Mouse (Mus musculus) heart, embryonic 15.5 days (tissue): ENCODE data around the gene Rcor1. TPM values are rescaled to one million over a fixed set of nuclear protein-coding genes. Genes with fewer than 3 reads are reported as not detected.
A peak's percentile ranks its signal among the peaks of the same experiment; 100 is the strongest.
"Not testable (repeated sequence)": the region's sequence is repeated elsewhere in the genome, so short reads cannot be mapped to it uniquely, and the experiment has no call there.

Source experiments
- ATAC-seq: fragments of 200-750 bp; cut with Nextera tagmentation; replicated peaks from 2 replicates; pipeline ENCODE4 v1.8.0; 2017; ENCODE audit warnings: low read depth, moderate TSS enrichment; ENCODE audit not compliant: insufficient number of reproducible peaks, insufficient read depth, low FRiP score
- H3K27ac ChIP-seq: fragments of 300-500 bp; sonication (generic); 2 replicates; pipeline ENCODE4 v1.5.1; 2015; ENCODE audit warnings: mild to moderate bottlenecking, inconsistent platforms
- H3K27me3 ChIP-seq: fragments of 300-500 bp; sonication (generic); 2 replicates; pipeline ENCODE4 v1.6.1; 2015; ENCODE audit warnings: inconsistent platforms
- H3K36me3 ChIP-seq: fragments of 300-500 bp; sonication (generic); 2 replicates; pipeline ENCODE4 v1.6.1; 2015; ENCODE audit warnings: mild to moderate bottlenecking, inconsistent platforms
- H3K4me1 ChIP-seq: fragments of 300-500 bp; sonication (generic); replicated peaks from 2 replicates; pipeline ENCODE4 v1.6.1; 2015; ENCODE audit warnings: inconsistent platforms
- H3K4me2 ChIP-seq: fragments of 300-500 bp; sonication (generic); 2 replicates; pipeline ENCODE4 v1.6.1; 2015; ENCODE audit warnings: inconsistent platforms, mild to moderate bottlenecking, moderate library complexity
- H3K4me3 ChIP-seq: fragments of 300-500 bp; sonication (generic); 2 replicates; pipeline ENCODE4 v1.5.1; 2015; ENCODE audit warnings: mild to moderate bottlenecking, inconsistent platforms
- H3K9ac ChIP-seq: fragments of 300-500 bp; sonication (generic); 2 replicates; pipeline ENCODE4 v1.6.1; 2015; ENCODE audit warnings: mild to moderate bottlenecking, inconsistent platforms
- H3K9me3 ChIP-seq: fragments of 300-500 bp; sonication (generic); replicated peaks from 2 replicates; pipeline ENCODE4 v1.6.1; 2016; ENCODE audit warnings: inconsistent platforms
- WGBS: fragments of 180-500 bp; shearing (Covaris S2); methylation state at CpG from one replicate; pipeline ENCODE4 v1.1.7; 2015; ENCODE audit warnings: mixed read lengths; 5-methylcytosine and 5-hydroxymethylcytosine counted together
- polyA plus RNA-seq: library from polyadenylated mRNA; unstranded; fragments of >200 nt; fragmentation: Nextera tagmentation; extraction: Ambion mirVana; gene quantifications from 2 replicates; pipeline ENCODE4 v1.2.1, GENCODE M21; 2015

The Rcor1 gene
- polyA plus RNA-seq, 1 experiment from 2014 or later, result 6.5 TPM

DNA sequence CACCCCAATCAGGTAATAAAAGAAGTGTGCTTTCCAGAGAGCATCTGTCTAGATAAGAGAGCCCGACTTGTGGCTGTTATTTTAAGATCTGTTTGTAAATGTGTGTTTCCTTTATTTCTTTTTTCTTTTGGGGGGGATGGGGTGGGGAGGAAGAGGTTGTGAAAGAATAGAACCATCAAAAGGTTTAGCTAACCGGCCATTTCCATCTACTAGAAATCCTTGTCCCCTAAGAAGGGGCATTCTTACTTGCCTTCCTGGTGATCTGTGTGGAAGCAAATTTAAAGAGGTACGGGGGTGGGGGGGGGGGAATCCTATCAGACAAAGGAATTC, 1.3 kb downstream of the Rcor1 start:
- peak overlapping the region; percentile 86 for H3K4me3 ChIP-seq
- H3K4me1 ChIP-seq, result peaks cover 25% of the 10 kb centered on the region
- H3K27me3 ChIP-seq, result no peaks in the 10 kb centered on the region
- no peaks in the 10 kb centered on the region for H3K9me3 ChIP-seq
- WGBS, result 8% methylated on average over 3 of the region's 3 CpGs
- H3K27ac ChIP-seq, result peak overlapping the region; percentile 99
- H3K9ac ChIP-seq, result peak overlapping the region; percentile 96
- ATAC-seq, result no peak
- peaks cover 9% of the 10 kb centered on the region; the same call in 1 of the 2 replicates for H3K36me3 ChIP-seq
- peak overlapping the region; percentile 83 for H3K4me2 ChIP-seq

DNA sequence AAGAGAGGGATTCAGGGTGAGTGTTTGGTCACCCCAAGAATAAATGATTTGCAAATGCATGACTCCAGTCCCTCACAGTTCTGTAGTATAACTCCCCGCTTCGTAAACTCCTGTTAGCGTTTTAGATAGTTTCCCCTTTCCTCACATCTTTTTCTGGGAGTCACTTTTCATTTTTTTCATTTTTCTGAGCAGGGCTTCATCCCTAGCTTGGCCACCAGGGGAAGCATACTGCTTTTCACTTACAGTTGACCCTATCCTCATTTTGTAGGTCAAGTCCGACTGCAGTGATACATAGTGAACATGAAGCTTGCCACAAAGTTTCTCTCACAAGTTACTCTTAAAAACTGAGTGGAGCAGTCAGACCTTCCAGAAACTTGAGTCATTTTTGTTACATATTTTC, 2.0 kb downstream of the Rcor1 start:
- Histone ChIP-seq H3K36me3 (peaks cover 9% of the 10 kb centered on the region; the same call in 1 of the 2 replicates), H3K4me1 (peaks cover 22% of the 10 kb centered on the region), H3K27me3 (no peaks in the 10 kb centered on the region), H3K27ac (peak overlapping the region; percentile 32), H3K4me2 (peak overlapping the region; percentile 83), H3K4me3 (peak overlapping the region; percentile 86), H3K9me3 (no peaks in the 10 kb centered on the region), H3K9ac (peak overlapping the region; percentile 96)
- 25% methylated on average over 4 of the region's 4 CpGs for WGBS
- ATAC-seq, result no peak

DNA sequence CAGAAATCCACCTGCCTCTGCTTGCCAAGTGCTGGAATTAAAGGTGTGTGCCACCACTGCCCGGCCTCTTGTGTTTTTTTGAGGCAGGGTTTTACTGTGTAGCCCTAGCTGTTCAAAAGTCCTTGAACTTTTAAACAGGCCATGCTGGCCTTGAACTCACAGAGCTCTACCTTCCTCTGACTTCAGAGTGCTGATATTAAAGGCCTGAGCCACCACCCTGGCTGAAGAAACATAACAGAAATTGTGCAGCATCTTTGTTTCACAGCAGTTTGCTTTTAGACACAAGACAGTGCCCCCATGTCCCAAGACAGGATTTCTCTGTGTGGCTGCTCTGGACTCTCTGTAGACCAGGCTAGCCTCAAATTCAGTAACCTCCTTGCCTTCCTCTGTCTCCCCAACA, 3.2 kb downstream of the Rcor1 start:
- H3K36me3 ChIP-seq, result peaks cover 9% of the 10 kb centered on the region; the same call in 1 of the 2 replicates
- 92% methylated on average over 1 of the region's 1 CpGs for WGBS

GRCm38 (mm10) chr12:111044880-111045279, 5.7 kb downstream of the Rcor1 start:
- 86% methylated on average over 2 of the region's 2 CpGs for WGBS
- Histone ChIP-seq H3K9me3 (no peaks in the 10 kb centered on the region), H3K36me3 (peaks cover 9% of the 10 kb centered on the region; the same call in 1 of the 2 replicates), H3K9ac (no peak overlapping the region), H3K4me3 (no peak overlapping the region), H3K4me2 (no peak overlapping the region), H3K4me1 (peaks cover 25% of the 10 kb centered on the region), H3K27me3 (no peaks in the 10 kb centered on the region), H3K27ac (no peak overlapping the region)
- no peak for ATAC-seq

More for the DNA sequence above, 3.2 kb downstream of the Rcor1 start:
- no peak overlapping the region for H3K4me2 ChIP-seq
- H3K9ac ChIP-seq, result no peak overlapping the region
- H3K27me3 ChIP-seq, result no peaks in the 10 kb centered on the region
- H3K4me3 ChIP-seq, result no peak overlapping the region
- ATAC-seq, result no peak
- H3K9me3 ChIP-seq, result no peaks in the 10 kb centered on the region
- no peak overlapping the region for H3K27ac ChIP-seq
- peaks cover 19% of the 10 kb centered on the region for H3K4me1 ChIP-seq

- no peak overlapping the region for H3K27ac ChIP-seq
- H3K4me1 ChIP-seq, result peaks cover 18% of the 10 kb centered on the region
- no peaks in the 10 kb centered on the region for H3K27me3 ChIP-seq
- H3K9me3 ChIP-seq, result no peaks in the 10 kb centered on the region
- 50% methylated on average over 1 of the region's 1 CpGs for WGBS
- no peak for ATAC-seq
- peaks cover 9% of the 10 kb centered on the region; the same call in 1 of the 2 replicates for H3K36me3 ChIP-seq
- no peak overlapping the region for H3K4me3 ChIP-seq
- no peak overlapping the region for H3K4me2 ChIP-seq
- H3K9ac ChIP-seq, result no peak overlapping the region
Observed at GRCm38 (mm10) chr12:111046866-111047265, 7.7 kb downstream of the Rcor1 start.

GRCm38 (mm10) chr12:111048201-111048600, 9.1 kb downstream of the Rcor1 start:
- H3K4me1 ChIP-seq, result peaks cover 18% of the 10 kb centered on the region
- H3K27me3 ChIP-seq, result no peaks in the 10 kb centered on the region
- H3K4me2 ChIP-seq, result no peak overlapping the region
- no peak overlapping the region for H3K27ac ChIP-seq
- ATAC-seq, result no peak
- peaks cover 5% of the 10 kb centered on the region; the same call in 1 of the 2 replicates for H3K36me3 ChIP-seq
- no peak overlapping the region for H3K4me3 ChIP-seq
- no peaks in the 10 kb centered on the region for H3K9me3 ChIP-seq
- 81% methylated on average over 2 of the region's 2 CpGs for WGBS
- H3K9ac ChIP-seq, result no peak overlapping the region

GRCm38 (mm10) chr12:111050256-111050655, 11.1 kb downstream of the Rcor1 start:
- no peak for ATAC-seq
- H3K9ac ChIP-seq, result no peak overlapping the region
- H3K9me3 ChIP-seq, result no peaks in the 10 kb centered on the region
- no peaks in the 10 kb centered on the region for H3K36me3 ChIP-seq
- peaks cover 18% of the 10 kb centered on the region for H3K4me1 ChIP-seq
- 88% methylated on average over 2 of the region's 2 CpGs for whole genome bisulfite sequencing
- H3K4me2 ChIP-seq, result no peak overlapping the region
- H3K27ac ChIP-seq, result no peak overlapping the region
- no peaks in the 10 kb centered on the region for H3K27me3 ChIP-seq
- H3K4me3 ChIP-seq, result no peak overlapping the region

DNA sequence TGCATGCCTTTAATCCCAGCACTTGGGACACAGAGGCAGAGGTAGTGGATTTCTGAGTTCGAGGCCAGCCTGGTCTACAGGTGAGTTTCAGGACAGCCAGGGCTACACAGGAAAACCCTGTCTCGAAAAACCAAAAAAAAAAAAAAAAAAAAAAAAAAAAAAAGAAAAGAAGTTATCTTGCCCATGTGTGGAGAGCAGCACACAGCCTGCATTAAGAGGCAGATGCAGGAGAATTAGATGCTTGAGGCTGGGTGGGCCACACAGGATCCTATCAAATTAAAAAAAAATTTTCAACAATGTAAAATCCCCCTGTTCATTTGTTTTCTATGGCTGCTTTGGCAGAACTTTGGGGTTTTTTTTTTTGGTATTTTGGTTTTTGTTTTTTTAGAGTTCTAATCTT, 24.2 kb downstream of the Rcor1 start:
- 89% methylated on average over 2 of the region's 2 CpGs for WGBS
- no peak overlapping the region for H3K4me2 ChIP-seq
- H3K9me3 ChIP-seq, result no peaks in the 10 kb centered on the region
- H3K9ac ChIP-seq, result no peak overlapping the region
- ATAC-seq, result no peak
- H3K27me3 ChIP-seq, result no peaks in the 10 kb centered on the region
- peaks cover 7% of the 10 kb centered on the region; the same call in 1 of the 2 replicates for H3K4me1 ChIP-seq
- H3K27ac ChIP-seq, result no peak overlapping the region
- no peak overlapping the region for H3K4me3 ChIP-seq
- peaks cover 5% of the 10 kb centered on the region; the same call in 1 of the 2 replicates for H3K36me3 ChIP-seq

GRCm38 (mm10) chr12:111064220-111064619, 25.1 kb downstream of the Rcor1 start:
- Histone ChIP-seq H3K4me3 (no peak overlapping the region), H3K9ac (no peak overlapping the region), H3K27ac (no peak overlapping the region), H3K36me3 (no peaks in the 10 kb centered on the region), H3K4me2 (no peak overlapping the region), H3K4me1 (peaks cover 2% of the 10 kb centered on the region; the same call in 1 of the 2 replicates), H3K9me3 (no peaks in the 10 kb centered on the region), H3K27me3 (no peaks in the 10 kb centered on the region)
- ATAC-seq, result no peak
- WGBS, result 80% methylated on average over 3 of the region's 3 CpGs

- H3K36me3 ChIP-seq, result no peaks in the 10 kb centered on the region
- 84% methylated on average over 5 of the region's 5 CpGs for WGBS
Observed at GRCm38 (mm10) chr12:111065330-111065729, 26.2 kb downstream of the Rcor1 start.

DNA sequence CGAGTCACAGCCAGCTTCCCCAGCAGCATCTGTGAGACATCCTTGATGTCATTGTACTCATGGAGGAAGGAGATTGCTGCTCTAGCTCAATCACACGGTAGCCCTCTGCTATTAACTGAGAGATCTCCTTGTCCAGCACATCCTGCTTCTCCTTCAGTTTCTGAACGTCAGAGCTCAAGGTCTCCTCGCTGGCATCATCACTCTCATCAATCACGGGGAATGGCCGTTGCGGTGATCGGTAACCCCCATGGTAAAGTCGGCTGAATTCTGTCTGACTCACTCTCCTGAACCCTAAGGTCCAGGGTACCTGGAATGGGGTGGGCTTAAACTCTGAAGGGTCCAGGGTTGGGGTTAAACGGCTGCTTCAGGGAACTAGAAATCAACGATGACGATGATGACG, 28.7 kb downstream of the Rcor1 start:
- no peak overlapping the region for H3K9ac ChIP-seq
- H3K4me2 ChIP-seq, result no peak overlapping the region
- peaks cover 16% of the 10 kb centered on the region for H3K4me1 ChIP-seq
- no peak for ATAC-seq
- H3K27ac ChIP-seq, result no peak overlapping the region
- H3K27me3 ChIP-seq, result no peaks in the 10 kb centered on the region
- H3K36me3 ChIP-seq, result no peaks in the 10 kb centered on the region
- H3K4me3 ChIP-seq, result no peak overlapping the region
- 87% methylated on average over 13 of the region's 13 CpGs for WGBS
- no peaks in the 10 kb centered on the region for H3K9me3 ChIP-seq

More at GRCm38 (mm10) chr12:111065330-111065729, 26.2 kb downstream of the Rcor1 start:
- no peak overlapping the region for H3K27ac ChIP-seq
- H3K4me3 ChIP-seq, result no peak overlapping the region
- no peaks in the 10 kb centered on the region for H3K27me3 ChIP-seq
- no peak for ATAC-seq
- 0 out of 2 replicates have a peak, but pooled peaks cover 2% of the 10 kb centered on the region for H3K4me1 ChIP-seq
- no peak overlapping the region for H3K9ac ChIP-seq
- H3K9me3 ChIP-seq, result no peaks in the 10 kb centered on the region
- no peak overlapping the region for H3K4me2 ChIP-seq

DNA sequence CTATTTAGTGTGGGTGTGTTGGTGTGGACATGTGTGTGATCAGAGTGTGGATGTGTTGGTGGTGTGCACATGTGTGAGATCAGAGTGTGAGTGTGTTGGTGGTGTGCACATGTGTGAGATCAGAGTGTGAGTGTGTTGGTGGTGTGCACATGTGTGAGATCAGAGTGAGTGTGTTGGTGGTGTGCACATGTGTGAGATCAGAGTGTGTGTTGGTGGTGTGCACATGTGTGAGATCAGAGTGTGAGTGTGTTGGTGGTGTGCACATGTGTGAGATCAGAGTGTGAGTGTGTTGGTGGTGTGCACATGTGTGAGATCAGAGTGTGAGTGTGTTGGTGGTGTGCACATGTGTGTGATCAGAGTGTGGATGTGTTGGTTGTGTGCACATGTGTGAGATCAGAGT, 30.1 kb downstream of the Rcor1 start:
- not testable (repeated sequence) for H3K9ac ChIP-seq, ATAC-seq

More for the DNA sequence above, 30.1 kb downstream of the Rcor1 start:
- not testable (repeated sequence) for H3K4me3 ChIP-seq, H3K9me3 ChIP-seq, H3K36me3 ChIP-seq, H3K27me3 ChIP-seq, H3K4me2 ChIP-seq, H3K27ac ChIP-seq
- peaks cover 16% of the 10 kb centered on the region for H3K4me1 ChIP-seq
